Mouse (Mus musculus) layer of hippocampus, adult 18-20 months (tissue): ENCODE data around the gene Polr3gl. TPM values are rescaled to one million over a fixed set of nuclear protein-coding genes. Genes with fewer than 3 reads are reported as not detected.
A peak's percentile ranks its signal among the peaks of the same experiment; 100 is the strongest.

Experiments
- DNase-seq, 2 experiments: peaks; one replicate each; pipeline ENCODE4 v3.0.0; 2022; ENCODE audit warnings: low spot score in 2 of 2
- total RNA-seq, 2 experiments: library from RNA; stranded (reverse); gene quantifications; 2 replicates each; pipeline ENCODE4 v1.2.3; 2021

Gene Polr3gl
- total RNA-seq, 2 experiments from 2014 or later, result 28.7 to 31.6 TPM

DNA sequence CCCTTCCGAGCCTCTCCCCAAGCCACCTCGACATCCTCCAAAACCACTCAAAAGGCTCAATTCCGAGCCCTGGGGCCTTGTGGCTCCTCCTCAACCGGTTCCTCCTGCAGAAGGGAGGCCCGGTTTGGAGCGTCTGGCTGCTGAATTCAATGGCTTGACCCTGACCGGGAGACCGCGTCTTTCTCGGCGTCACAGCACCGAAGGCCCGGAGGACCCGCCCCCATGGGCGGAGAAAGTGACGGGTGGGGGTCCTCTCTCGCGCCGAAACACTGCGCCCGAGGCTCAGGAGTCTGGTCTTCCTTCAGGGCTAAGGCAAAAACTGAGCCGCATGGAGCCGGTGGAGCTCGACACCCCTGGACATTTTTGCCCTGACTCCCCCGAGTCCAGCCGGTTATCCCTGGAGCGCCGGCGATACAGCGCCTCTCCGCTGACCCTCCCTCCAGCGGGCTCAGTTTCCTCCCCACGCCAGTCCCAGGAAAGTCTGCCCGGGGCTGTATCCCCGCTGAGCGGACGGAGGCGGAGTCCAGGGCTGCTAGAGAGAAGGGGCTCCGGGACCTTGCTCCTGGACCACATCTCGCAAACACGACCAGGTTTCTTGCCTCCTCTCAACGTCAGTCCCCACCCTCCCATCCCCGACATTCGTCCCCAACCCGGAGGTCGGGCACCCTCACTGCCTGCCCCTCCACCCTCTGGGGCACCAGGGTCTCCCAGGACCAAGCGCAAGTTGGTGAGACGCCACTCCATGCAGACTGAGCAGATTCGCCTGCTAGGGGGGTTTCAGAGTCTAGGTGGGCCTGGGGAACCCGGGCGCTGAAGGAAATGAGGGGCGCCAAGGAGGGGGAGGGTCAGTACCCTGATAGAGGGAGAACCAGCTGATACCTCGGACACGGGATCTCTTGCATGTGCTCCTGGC, 4.4 kb upstream of the Polr3gl start:
- DNase-seq, result no peak

- DNase-seq, result no peak
Observed at GRCm38 (mm10) chr3:96597435-96597891, 3.5 kb upstream of the Polr3gl start.

DNA sequence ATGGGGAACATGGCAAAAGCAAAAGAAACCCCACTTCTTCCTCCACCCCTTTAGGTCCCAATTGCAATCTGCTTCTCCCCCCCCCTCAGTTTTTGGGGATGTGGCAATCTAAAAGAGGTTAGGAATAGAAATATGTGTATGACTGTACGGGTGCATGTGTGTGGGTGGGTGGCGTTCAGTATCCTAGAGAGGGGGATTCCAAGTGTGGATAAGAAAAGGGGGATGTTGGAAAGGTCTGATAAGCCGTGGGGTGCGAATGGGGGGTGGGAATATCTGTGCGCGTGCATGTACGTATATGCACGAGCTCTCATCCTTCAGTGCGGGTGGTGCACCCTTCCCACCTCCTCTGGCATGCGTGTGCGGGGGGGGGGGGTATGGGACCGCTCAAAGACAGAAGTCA, 2.9 kb upstream of the Polr3gl start:
- DNase-seq, result no peak

DNA sequence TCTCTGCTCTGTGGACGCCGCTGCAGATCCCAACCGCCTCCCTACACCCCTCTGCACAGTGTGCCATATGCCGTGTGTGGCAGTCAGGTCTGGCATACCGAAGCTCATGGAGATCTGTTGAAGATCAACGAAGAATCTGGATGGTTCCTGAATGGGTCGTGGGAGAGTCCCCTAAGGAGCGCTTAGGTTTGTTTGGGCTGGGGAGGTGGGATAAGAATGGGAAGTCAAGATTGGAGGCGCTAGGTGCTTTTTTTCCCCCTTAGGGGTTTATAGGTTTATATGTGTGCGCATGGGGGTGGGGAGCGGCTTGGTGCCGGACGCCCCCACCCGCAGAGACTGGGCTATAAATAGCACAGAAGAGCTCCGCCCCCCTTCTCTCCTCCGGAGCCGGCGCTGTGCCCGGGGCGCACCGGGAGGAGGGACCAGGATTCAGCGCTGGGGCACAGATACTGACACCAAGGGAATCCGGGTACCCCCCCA, 2.3 kb upstream of the Polr3gl start, which contains the start of gene Ankrd34a:
Ankrd34a (plus strand) TSS at position 409 of the 480 bp plus-strand sequence.
- peak; percentile 79 to 85 for DNase-seq

- DNase-seq, result no peak
Observed at GRCm38 (mm10) chr3:96595661-96596060, 1.7 kb upstream of the Polr3gl start.

DNA sequence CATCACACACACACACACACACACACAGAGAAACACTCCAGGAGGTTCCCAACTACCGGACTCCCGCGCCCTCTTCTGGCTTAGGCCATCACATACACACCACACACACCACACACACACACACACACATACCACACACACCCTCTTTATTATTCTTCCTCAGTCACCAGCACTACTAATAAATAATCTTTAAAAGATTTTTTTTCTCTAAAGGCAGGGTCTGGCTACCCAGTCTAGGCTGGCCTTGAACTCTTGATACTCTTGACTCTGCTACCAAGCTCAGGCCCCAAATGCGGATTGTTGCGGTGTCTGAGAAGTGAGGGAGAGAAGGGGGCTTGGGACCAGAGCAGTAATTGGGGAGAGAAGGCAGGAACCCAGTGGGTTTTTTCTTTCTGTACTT, 870 bp upstream of the Polr3gl start:
- no peak for DNase-seq

DNA sequence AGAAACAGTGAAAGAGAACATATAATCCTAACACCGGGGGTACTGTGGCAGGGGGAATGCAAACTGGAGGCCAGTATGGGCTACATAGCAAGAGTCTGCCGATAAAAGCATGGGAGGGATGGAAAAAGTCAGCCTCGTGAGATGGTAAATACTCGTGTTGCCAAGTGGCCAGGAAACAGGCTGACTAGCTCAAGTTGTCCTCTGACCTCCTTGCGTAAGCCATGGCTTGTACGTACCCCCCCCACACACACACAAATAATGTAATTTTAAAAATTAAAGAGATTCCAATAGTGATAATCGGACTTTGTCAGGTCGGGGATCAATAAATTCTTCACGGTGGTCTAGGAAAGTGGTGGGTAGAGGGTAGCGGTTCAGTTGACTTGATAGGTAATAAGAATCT, 607 bp downstream of the Polr3gl start:
- DNase-seq, result no peak

GRCm38 (mm10) chr3:96590657-96591056, 3.3 kb downstream of the Polr3gl start:
- no peak for DNase-seq

- DNase-seq, result no peak
Observed at GRCm38 (mm10) chr3:96583386-96583785, 10.6 kb downstream of the Polr3gl start.

GRCm38 (mm10) chr3:96581771-96582515, 12.0 kb downstream of the Polr3gl start:
- no peak for DNase-seq

DNA sequence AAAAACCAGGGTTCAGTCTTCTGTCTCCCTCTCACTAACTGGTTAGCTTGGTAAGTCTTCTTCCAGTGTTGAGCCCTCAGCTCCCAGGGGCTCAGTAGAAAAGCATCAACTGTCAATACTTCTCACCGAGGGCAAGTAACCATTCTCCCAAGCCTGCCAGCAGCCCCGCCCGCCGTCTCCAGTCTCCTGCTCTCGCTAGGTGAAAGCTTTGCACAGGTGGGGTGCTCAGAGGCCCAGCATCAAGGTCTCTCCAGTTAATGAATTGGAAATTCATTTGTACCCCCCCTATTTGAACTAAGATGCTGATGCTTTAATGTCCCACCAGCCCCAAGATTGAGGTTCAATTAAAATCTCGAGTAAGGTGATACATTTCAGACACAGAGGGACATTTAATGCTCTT, 12.8 kb downstream of the Polr3gl start:
- no peak for DNase-seq

GRCm38 (mm10) chr3:96579885-96580454, 14.0 kb downstream of the Polr3gl start:
- peak; percentile 90 to 94 for DNase-seq

DNA sequence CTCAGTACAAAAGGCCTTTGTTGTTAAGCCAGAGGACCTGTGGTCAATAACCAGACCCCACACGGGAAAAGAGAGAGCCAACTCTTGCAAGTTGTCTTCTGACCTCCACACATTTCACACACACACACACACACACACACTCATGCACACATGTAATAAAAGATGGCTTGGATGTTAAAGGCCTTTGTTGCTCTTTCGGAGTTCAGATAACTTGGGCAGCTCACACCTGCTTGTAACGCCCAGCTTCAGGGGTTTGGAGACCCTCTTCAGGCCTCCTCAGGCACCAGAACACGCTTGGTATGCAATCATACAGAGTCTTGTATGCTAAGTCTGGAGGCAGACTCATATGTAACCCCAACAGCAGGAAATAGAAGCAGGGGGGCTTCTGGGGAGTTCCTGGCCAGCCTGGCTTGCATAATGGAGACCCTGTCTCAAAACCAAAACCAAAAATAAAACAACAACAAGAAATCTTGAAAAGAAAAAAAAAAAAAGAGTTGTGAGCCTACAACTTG, 14.7 kb downstream of the Polr3gl start:
- DNase-seq, result no peak

DNA sequence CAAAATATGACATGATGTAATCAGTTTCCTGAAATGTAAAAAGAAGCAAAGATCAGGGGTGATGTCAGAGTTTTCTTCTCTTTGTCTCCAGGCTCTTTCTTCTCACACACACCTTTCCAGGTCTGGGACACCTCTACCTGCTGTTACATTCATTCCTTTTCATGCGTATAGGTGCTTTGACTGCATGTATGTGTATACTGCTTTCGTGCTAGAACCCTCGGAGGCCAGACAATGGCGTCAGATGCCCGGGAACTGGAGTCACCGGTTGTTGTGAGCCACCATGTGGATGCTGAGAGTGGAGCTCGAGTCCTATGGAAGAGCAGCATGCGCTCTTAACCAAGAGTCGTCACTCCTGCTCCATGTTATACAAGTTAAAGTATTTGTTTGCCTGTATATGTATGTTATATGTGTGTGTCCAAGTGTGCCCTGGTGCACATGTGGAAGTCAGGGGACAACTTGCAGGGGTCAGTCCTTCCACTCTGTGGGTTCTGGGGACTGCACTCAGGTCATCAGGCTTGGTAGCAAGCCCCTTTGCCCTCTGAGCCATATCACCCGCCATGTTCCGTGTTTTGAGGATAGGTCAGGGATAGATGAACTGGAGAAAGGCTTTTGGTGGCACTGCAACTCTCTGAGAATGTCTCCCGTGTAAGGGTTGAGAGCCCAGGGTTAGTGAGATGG, 15.3 kb downstream of the Polr3gl start:
- DNase-seq, result no peak

- DNase-seq, result no peak
Observed at GRCm38 (mm10) chr3:96577566-96577965, 16.4 kb downstream of the Polr3gl start.

- peak; percentile 75 to 89 for DNase-seq
Observed at GRCm38 (mm10) chr3:96576690-96577541, 17.1 kb downstream of the Polr3gl start, which contains the start of gene Gm16253. Gene Gm16253 (plus strand): TSS chr3:96576984.

GRCm38 (mm10) chr3:96576005-96576658, 17.8 kb downstream of the Polr3gl start:
- DNase-seq, result no peak

DNA sequence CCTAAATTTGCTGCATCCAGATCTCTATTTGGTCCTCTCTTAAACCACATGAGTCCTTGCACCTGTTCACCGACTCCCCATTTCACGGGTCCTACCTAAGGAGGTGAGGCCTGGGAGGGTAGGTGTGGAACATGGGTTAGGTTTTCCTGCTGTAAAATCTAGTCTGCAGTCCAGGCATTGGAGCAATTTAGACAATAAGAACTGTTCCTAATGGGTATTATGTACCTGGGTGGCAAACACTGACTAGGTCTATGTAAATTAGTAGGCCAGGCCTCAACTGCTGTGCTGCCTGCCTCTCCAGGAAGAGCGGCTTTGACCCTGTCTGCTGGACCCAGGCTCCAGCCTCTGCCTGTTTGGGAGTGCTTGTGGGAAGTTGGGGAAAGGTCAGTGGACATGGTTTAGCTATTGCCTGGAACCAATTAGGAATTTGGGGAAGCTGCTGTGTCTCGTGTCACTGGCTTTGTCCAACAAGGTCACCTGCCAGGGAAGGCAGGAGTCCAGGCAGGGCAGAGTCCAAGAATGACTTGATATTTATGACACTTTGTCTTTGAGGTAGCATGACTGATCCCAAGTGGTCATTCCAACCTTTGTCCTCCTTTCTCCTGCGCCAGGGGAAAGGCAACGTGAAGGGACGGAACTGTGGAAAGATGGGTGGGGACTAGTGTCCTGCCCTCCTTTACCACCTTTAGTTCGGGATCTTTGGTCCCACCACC, 18.6 kb downstream of the Polr3gl start:
- DNase-seq, result no peak
